Mouse (Mus musculus): ENCODE results near the gene Kif1bp. TPM values are rescaled to one million over a fixed set of nuclear protein-coding genes. Genes with fewer than 3 reads are reported as not detected.
A peak's percentile ranks its signal among the peaks of the same experiment; 100 is the strongest.
"Not testable (repeated sequence)": the region's sequence is repeated elsewhere in the genome, so short reads cannot be mapped to it uniquely, and the experiment has no call there.

Kif1bp gene
- polyA plus RNA-seq, 1 experiment from 2014 or later = 41.6 TPM

DNA sequence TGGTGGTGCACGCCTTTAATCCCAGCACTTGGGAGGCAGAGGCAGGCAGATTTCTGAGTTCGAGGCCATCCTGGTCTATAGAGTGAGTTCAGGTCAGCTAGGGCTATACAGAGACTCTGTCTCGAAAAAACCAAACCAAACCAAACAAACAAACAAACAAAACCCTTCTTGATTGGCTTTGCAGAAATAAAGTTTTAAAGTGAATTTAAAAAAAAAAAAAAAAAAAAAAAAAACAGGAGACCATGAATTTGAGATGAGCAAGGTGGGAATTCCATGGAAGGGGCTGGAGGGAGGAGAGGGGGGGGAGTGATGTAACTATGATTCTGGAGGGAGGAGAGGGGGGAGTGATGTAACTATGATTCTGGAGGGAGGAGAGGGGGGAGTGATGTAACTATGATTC, 21.1 kb upstream of the Kif1bp start:
- not testable (repeated sequence) for H3K27ac ChIP-seq (ENCODE audit: low read length); H3K4me3 ChIP-seq (ENCODE audit: low read depth, low read length); H3K27me3 ChIP-seq (ENCODE audit: control insufficient read depth, insufficient read depth, low read length); H3K4me2 ChIP-seq (replicated peaks; ENCODE audit: low read depth, low read length); H3K9ac ChIP-seq (replicated peaks; ENCODE audit: low read depth, low read length); H3K9me3 ChIP-seq (ENCODE audit: control insufficient read depth, low read depth, low read length); H3K4me1 ChIP-seq (ENCODE audit: control insufficient read depth, insufficient read depth, low read length); ATAC-seq (ENCODE audit: insufficient number of reproducible peaks, insufficient read depth, low FRiP score, low read depth)
- peaks cover 15% of the 10 kb centered on the region for H3K36me3 ChIP-seq (ENCODE audit: control insufficient read depth, insufficient read depth, low read length)
- WGBS = 86% methylated on average over 3 of the region's 3 CpGs

DNA sequence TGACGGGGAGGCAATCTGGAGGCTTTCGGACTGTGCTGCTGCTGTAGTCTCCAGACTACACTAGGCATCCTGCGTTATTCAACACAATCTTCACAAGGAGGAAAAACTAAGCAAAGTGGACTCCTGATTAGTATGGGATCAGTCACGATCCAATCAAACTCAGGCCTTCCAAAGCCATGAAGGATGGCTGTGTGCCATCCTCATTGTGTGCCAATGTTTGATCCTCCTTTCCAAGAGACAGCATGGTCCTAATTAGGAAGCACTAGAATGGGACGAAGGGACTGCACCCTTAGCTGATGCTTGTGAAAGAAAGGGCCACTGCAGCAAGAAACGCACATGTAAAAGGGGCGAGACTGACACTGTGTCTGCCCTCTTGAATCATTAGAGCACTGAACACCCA, 14.2 kb upstream of the Kif1bp start:
- H3K9ac ChIP-seq (replicated peaks; ENCODE audit: low read depth, low read length) = no peak overlapping the region

DNA sequence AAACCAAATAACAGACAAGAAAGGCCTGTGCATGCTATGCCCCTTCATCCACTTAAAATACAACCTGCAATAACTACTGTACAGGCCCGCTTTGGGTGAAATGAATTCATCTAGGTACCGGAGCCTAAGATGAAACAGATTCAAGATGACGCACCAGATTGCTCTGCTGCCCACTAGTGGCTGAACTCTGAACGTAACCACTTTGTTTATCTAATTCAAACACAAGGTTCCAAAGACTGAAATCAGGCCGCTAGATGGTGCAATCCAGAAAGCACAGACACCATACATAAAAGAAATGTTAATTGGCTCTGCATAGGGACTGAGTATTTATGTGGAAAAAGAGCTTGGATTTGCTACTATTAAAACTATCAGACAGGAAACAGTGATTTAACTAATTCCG, 11.9 kb upstream of the Kif1bp start:
- no peaks in the 10 kb centered on the region for H3K9me3 ChIP-seq (ENCODE audit: control insufficient read depth, low read depth, low read length)

More for the DNA sequence above, 14.2 kb upstream of the Kif1bp start:
- Histone ChIP-seq H3K27ac (ENCODE audit: low read length) (no peak overlapping the region), H3K4me1 (ENCODE audit: control insufficient read depth, insufficient read depth, low read length) (no peaks in the 10 kb centered on the region), H3K4me3 (ENCODE audit: low read depth, low read length) (no peak overlapping the region), H3K4me2 (replicated peaks; ENCODE audit: low read depth, low read length) (no peak overlapping the region), H3K36me3 (ENCODE audit: control insufficient read depth, insufficient read depth, low read length) (peaks cover 57% of the 10 kb centered on the region), H3K27me3 (ENCODE audit: control insufficient read depth, insufficient read depth, low read length) (no peaks in the 10 kb centered on the region), H3K9me3 (ENCODE audit: control insufficient read depth, low read depth, low read length) (no peaks in the 10 kb centered on the region)
- 94% methylated on average over 7 of the region's 7 CpGs for WGBS
- ATAC-seq (ENCODE audit: insufficient number of reproducible peaks, insufficient read depth, low FRiP score, low read depth) = no peak

DNA sequence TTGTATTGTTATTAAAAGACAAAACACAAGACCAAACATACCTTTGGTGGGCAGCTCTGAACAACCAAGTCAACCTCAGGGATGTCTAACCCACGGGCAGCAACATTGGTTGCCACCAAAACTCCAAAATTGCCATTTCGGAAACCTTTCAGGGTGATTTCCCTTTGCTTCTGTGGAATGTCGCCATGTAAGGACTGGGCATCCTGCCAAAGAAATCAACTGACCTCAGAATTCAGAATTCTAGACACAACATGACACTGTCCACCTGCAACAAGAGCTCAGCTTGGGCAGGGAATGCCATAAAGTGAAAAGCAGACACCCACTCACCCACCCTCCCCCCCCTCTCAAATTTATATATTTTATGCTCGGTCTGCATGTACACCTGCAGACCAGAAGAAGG, 10.4 kb upstream of the Kif1bp start:
- no peaks in the 10 kb centered on the region for H3K27me3 ChIP-seq (ENCODE audit: control insufficient read depth, insufficient read depth, low read length)
- ATAC-seq (ENCODE audit: insufficient number of reproducible peaks, insufficient read depth, low FRiP score, low read depth) = no peak
- no peaks in the 10 kb centered on the region for H3K9me3 ChIP-seq (ENCODE audit: control insufficient read depth, low read depth, low read length)
- H3K4me1 ChIP-seq (ENCODE audit: control insufficient read depth, insufficient read depth, low read length) = no peaks in the 10 kb centered on the region
- H3K9ac ChIP-seq (replicated peaks; ENCODE audit: low read depth, low read length) = no peak overlapping the region
- no peak overlapping the region for H3K27ac ChIP-seq (ENCODE audit: low read length)
- no peak overlapping the region for H3K4me2 ChIP-seq (replicated peaks; ENCODE audit: low read depth, low read length)
- no peak overlapping the region for H3K4me3 ChIP-seq (ENCODE audit: low read depth, low read length)
- peaks cover 79% of the 10 kb centered on the region for H3K36me3 ChIP-seq (ENCODE audit: control insufficient read depth, insufficient read depth, low read length)
- 76% methylated on average over 4 of the region's 4 CpGs for WGBS

More for the DNA sequence above, 11.9 kb upstream of the Kif1bp start:
- no peak overlapping the region for H3K4me2 ChIP-seq (replicated peaks; ENCODE audit: low read depth, low read length)
- H3K27ac ChIP-seq (ENCODE audit: low read length) = no peak overlapping the region
- WGBS = 39% methylated on average over 6 of the region's 6 CpGs
- H3K4me1 ChIP-seq (ENCODE audit: control insufficient read depth, insufficient read depth, low read length) = no peaks in the 10 kb centered on the region
- no peak overlapping the region for H3K9ac ChIP-seq (replicated peaks; ENCODE audit: low read depth, low read length)
- H3K36me3 ChIP-seq (ENCODE audit: control insufficient read depth, insufficient read depth, low read length) = peaks cover 66% of the 10 kb centered on the region
- no peaks in the 10 kb centered on the region for H3K27me3 ChIP-seq (ENCODE audit: control insufficient read depth, insufficient read depth, low read length)
- ATAC-seq (ENCODE audit: insufficient number of reproducible peaks, insufficient read depth, low FRiP score, low read depth) = no peak
- no peak overlapping the region for H3K4me3 ChIP-seq (ENCODE audit: low read depth, low read length)

DNA sequence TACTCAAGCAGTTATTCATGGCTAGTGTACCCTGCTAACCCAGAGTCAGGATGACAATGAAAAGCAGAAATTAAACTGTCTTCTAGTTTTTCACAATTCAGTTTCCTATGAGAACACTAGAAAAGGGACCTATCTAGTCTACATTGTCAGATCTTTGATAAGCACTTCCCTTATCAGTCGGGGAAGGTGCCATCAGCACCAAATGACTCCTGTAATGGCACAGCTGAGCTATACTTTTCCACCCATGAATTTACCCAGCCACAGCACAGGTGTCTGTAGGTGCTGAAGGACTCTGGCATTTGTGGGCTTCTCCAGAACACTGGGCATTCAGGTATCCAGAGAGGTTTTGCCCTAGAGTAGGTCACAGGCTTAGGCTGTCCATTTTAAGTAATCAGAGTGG, 5.0 kb upstream of the Kif1bp start:
- H3K27me3 ChIP-seq (ENCODE audit: control insufficient read depth, insufficient read depth, low read length) = no peaks in the 10 kb centered on the region
- H3K4me2 ChIP-seq (replicated peaks; ENCODE audit: low read depth, low read length) = no peak overlapping the region
- H3K27ac ChIP-seq (ENCODE audit: low read length) = no peak overlapping the region
- H3K9me3 ChIP-seq (ENCODE audit: control insufficient read depth, low read depth, low read length) = no peaks in the 10 kb centered on the region
- no peak overlapping the region for H3K4me3 ChIP-seq (ENCODE audit: low read depth, low read length)
- H3K9ac ChIP-seq (replicated peaks; ENCODE audit: low read depth, low read length) = no peak overlapping the region
- peaks cover 62% of the 10 kb centered on the region for H3K36me3 ChIP-seq (ENCODE audit: control insufficient read depth, insufficient read depth, low read length)
- H3K4me1 ChIP-seq (ENCODE audit: control insufficient read depth, insufficient read depth, low read length) = no peaks in the 10 kb centered on the region
- no peak for ATAC-seq (ENCODE audit: insufficient number of reproducible peaks, insufficient read depth, low FRiP score, low read depth)
- WGBS = 81% methylated on average over 1 of the region's 1 CpGs

DNA sequence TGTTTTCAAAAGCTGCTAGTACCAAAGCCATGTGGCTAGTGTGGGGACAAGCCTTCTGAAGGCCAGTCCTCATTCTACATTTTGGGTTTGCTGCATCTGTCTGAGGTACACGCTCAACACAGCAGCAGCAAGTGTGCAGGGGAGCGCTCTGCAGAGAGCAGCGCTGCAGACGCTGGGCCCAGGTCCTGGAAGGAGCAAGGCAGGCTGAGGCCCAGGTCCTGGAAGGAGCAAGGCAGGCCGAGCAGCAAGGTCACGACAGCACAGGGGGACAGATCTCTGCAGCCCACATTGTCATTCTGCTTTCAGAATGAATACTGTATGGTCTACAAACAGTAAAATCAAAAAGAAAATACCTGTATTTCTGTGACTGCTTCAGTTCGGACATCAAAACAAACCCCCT, 4.4 kb upstream of the Kif1bp start:
- ATAC-seq (ENCODE audit: insufficient number of reproducible peaks, insufficient read depth, low FRiP score, low read depth) = no peak
- H3K36me3 ChIP-seq (ENCODE audit: control insufficient read depth, insufficient read depth, low read length) = peaks cover 57% of the 10 kb centered on the region
- no peak overlapping the region for H3K27ac ChIP-seq (ENCODE audit: low read length)
- H3K4me1 ChIP-seq (ENCODE audit: control insufficient read depth, insufficient read depth, low read length) = no peaks in the 10 kb centered on the region
- H3K9ac ChIP-seq (replicated peaks; ENCODE audit: low read depth, low read length) = no peak overlapping the region
- no peaks in the 10 kb centered on the region for H3K27me3 ChIP-seq (ENCODE audit: control insufficient read depth, insufficient read depth, low read length)
- WGBS = 81% methylated on average over 7 of the region's 7 CpGs
- H3K9me3 ChIP-seq (ENCODE audit: control insufficient read depth, low read depth, low read length) = no peaks in the 10 kb centered on the region
- H3K4me2 ChIP-seq (replicated peaks; ENCODE audit: low read depth, low read length) = no peak overlapping the region
- H3K4me3 ChIP-seq (ENCODE audit: low read depth, low read length) = no peak overlapping the region

DNA sequence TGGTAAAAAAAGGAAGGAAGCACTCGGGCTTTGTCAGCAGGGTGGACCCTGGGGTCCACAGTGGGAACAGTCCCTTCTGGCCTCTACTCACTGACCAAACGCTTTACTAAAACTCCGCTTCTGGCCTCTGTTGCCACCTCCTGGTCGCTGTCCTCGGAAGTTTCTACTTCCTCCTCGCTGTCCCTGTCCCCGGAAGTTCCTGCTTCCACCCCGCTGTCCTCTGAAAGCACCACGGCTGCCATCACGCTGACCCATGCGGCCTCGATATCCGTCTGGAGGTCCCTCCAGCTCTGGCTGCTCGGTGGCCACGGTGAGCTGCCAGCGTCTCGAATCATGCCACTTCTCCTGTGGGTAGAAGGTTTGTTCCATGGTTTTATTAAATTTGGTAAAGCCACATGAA, 4.0 kb upstream of the Kif1bp start:
- H3K4me2 ChIP-seq (replicated peaks; ENCODE audit: low read depth, low read length) = no peak overlapping the region
- H3K27ac ChIP-seq (ENCODE audit: low read length) = no peak overlapping the region
- H3K36me3 ChIP-seq (ENCODE audit: control insufficient read depth, insufficient read depth, low read length) = peaks cover 54% of the 10 kb centered on the region
- no peaks in the 10 kb centered on the region for H3K9me3 ChIP-seq (ENCODE audit: control insufficient read depth, low read depth, low read length)
- no peaks in the 10 kb centered on the region for H3K4me1 ChIP-seq (ENCODE audit: control insufficient read depth, insufficient read depth, low read length)
- no peaks in the 10 kb centered on the region for H3K27me3 ChIP-seq (ENCODE audit: control insufficient read depth, insufficient read depth, low read length)
- 89% methylated on average over 17 of the region's 17 CpGs for WGBS
- H3K9ac ChIP-seq (replicated peaks; ENCODE audit: low read depth, low read length) = no peak overlapping the region
- no peak overlapping the region for H3K4me3 ChIP-seq (ENCODE audit: low read depth, low read length)
- ATAC-seq (ENCODE audit: insufficient number of reproducible peaks, insufficient read depth, low FRiP score, low read depth) = no peak

DNA sequence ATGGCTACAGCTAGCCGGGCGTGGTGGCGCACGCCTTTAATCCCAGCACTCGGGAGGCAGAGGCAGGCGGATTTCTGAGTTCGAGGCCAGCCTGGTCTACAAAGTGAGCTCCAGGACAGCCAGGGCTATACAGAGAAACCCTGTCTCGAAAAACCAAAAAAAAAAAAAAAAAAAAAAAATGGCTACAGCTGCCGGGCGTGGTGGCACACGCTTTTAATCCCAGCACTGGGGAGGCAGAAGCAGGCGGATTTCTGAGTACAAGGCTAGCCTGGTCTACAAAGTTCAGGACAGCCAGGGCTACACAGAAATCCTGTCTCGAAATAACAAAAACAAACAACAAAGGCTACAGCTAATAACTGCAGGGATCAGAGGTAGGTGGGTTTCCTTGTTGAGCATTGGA, 872 bp upstream of the Kif1bp start:
- not testable (repeated sequence) for H3K4me3 ChIP-seq (ENCODE audit: low read depth, low read length); H3K27ac ChIP-seq (ENCODE audit: low read length); ATAC-seq (ENCODE audit: insufficient number of reproducible peaks, insufficient read depth, low FRiP score, low read depth); H3K9ac ChIP-seq (replicated peaks; ENCODE audit: low read depth, low read length); H3K9me3 ChIP-seq (ENCODE audit: control insufficient read depth, low read depth, low read length); H3K4me1 ChIP-seq (ENCODE audit: control insufficient read depth, insufficient read depth, low read length); H3K27me3 ChIP-seq (ENCODE audit: control insufficient read depth, insufficient read depth, low read length); H3K4me2 ChIP-seq (replicated peaks; ENCODE audit: low read depth, low read length)
- WGBS = 93% methylated on average over 11 of the region's 13 CpGs
- H3K36me3 ChIP-seq (ENCODE audit: control insufficient read depth, insufficient read depth, low read length) = peaks cover 43% of the 10 kb centered on the region

DNA sequence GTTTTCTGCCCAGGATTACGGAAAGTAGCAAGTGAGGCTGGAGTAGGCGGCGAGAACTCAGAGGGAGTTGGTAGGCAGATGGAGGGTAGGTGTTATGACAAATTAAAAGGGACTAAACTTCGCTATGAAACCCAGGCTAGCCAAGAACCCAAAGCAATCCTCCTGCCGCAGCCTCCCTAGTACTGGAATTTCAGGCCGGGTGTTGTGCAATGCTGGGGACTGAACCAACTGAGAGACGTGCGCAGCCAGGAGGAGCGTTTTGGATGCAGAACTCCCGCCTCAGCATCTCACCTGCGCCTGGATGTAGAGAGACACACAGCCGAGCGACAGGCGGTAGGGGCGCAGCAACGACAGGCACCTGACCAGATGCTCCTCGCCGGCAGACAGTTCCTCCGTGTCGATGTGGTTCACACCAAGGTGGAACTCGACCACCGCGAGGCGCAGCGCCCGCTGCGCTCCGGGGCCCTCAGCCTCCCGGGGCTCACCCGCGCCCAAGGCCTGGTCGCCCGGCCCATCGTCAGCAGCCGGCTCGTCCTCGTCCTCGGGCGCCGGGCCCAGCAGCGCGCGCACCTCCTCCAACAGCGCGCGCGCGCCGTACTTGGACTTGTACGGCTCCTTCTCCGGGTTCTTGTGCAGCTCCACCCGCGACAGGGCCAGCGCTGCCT, 452 bp downstream of the Kif1bp start:
- Histone ChIP-seq H3K4me1 (ENCODE audit: control insufficient read depth, insufficient read depth, low read length) (no peaks in the 10 kb centered on the region), H3K4me2 (replicated peaks; ENCODE audit: low read depth, low read length) (peak overlapping the region; percentile 71), H3K9ac (replicated peaks; ENCODE audit: low read depth, low read length) (peak overlapping the region; percentile 77), H3K9me3 (ENCODE audit: control insufficient read depth, low read depth, low read length) (no peaks in the 10 kb centered on the region), H3K27me3 (ENCODE audit: control insufficient read depth, insufficient read depth, low read length) (no peaks in the 10 kb centered on the region), H3K4me3 (ENCODE audit: low read depth, low read length) (peak overlapping the region; percentile 87), H3K36me3 (ENCODE audit: control insufficient read depth, insufficient read depth, low read length) (peaks cover 31% of the 10 kb centered on the region), H3K27ac (ENCODE audit: low read length) (peak overlapping the region; percentile 56; the same call in 1 of the 2 replicates)
- WGBS = under 1% methylated on average over 54 of the region's 54 CpGs
- peak; percentile 80 for ATAC-seq (ENCODE audit: insufficient number of reproducible peaks, insufficient read depth, low FRiP score, low read depth)

Data from stomach, embryonic 14.5 days (tissue).